Mouse (Mus musculus) limb, embryonic 10.5 days (tissue): ENCODE measurements at regions not wholly inside any gene's neighbourhood (a gene's known extent, or its start where the extent isn't known, plus 50 kb on each side); places are given as distances from the start of the nearest gene placed in this dataset.

Experiments used
- DNase-seq: peaks from one replicate; pipeline ENCODE4 v3.0.0-alpha.2; 2017; ENCODE audit warnings: low spot score
- H3K27ac ChIP-seq: fragments of 300-500 bp; sonication (generic); 2 replicates; pipeline ENCODE4 v1.5.1; 2016; ENCODE audit warnings: mild to moderate bottlenecking
- H3K27me3 ChIP-seq: fragments of 300-500 bp; sonication (generic); 2 replicates; pipeline ENCODE4 v1.6.1; 2016; ENCODE audit warnings: low read depth, mild to moderate bottlenecking; ENCODE audit not compliant: poor library complexity, severe bottlenecking
- H3K36me3 ChIP-seq: fragments of 300-500 bp; sonication (generic); 2 replicates; pipeline ENCODE4 v1.6.1; 2016; ENCODE audit warnings: mild to moderate bottlenecking, moderate library complexity
- H3K4me1 ChIP-seq: fragments of 300-500 bp; sonication (generic); 2 replicates; pipeline ENCODE4 v1.6.1; 2016
- H3K4me3 ChIP-seq: fragments of 300-500 bp; sonication (generic); 2 replicates; pipeline ENCODE4 v1.5.1; 2016; ENCODE audit warnings: mild to moderate bottlenecking, moderate library complexity
- H3K9me3 ChIP-seq: fragments of 300-500 bp; sonication (generic); replicated peaks from 2 replicates; pipeline ENCODE4 v1.6.1; 2016; ENCODE audit warnings: mild to moderate bottlenecking
- WGBS: fragments of 180-500 bp; shearing (Covaris S2); methylation state at CpG from one replicate; pipeline ENCODE4 v1.1.7; 2016; 5-methylcytosine and 5-hydroxymethylcytosine counted together

- no peaks in the 10 kb centered on the region for H3K9me3 ChIP-seq
- no peak overlapping the region for H3K27ac ChIP-seq
- no peaks in the 10 kb centered on the region for H3K27me3 ChIP-seq
- no peak for DNase-seq
- H3K4me1 ChIP-seq, result peaks cover 14% of the 10 kb centered on the region
- no peak overlapping the region for H3K4me3 ChIP-seq
- H3K36me3 ChIP-seq, result no peaks in the 10 kb centered on the region
- WGBS, result 63% methylated on average over 12 of the region's 12 CpGs
Observed at GRCm38 (mm10) chr7:64053766-64054165, 99.9 kb upstream of the Trpm1 start.

GRCm38 (mm10) chr7:64052400-64052799 lies 101.2 kb upstream of the Trpm1 start:
- Histone ChIP-seq H3K27ac (no peak overlapping the region), H3K4me1 (peaks cover 14% of the 10 kb centered on the region), H3K36me3 (no peaks in the 10 kb centered on the region), H3K4me3 (no peak overlapping the region), H3K27me3 (no peaks in the 10 kb centered on the region), H3K9me3 (no peaks in the 10 kb centered on the region)
- 85% methylated on average over 9 of the region's 9 CpGs for WGBS
- no peak for DNase-seq

GRCm38 (mm10) chr7:64050826-64051401 lies 102.7 kb upstream of the Trpm1 start:
- Histone ChIP-seq H3K4me3 (no peak overlapping the region), H3K4me1 (peaks cover 14% of the 10 kb centered on the region), H3K27ac (no peak overlapping the region), H3K36me3 (no peaks in the 10 kb centered on the region), H3K27me3 (no peaks in the 10 kb centered on the region), H3K9me3 (no peaks in the 10 kb centered on the region)
- DNase-seq, result no peak
- WGBS, result 89% methylated on average over 3 of the region's 3 CpGs

GRCm38 (mm10) chr7:64050246-64050645 lies 103.4 kb upstream of the Trpm1 start:
- Histone ChIP-seq H3K4me3 (no peak overlapping the region), H3K27ac (no peak overlapping the region), H3K9me3 (no peaks in the 10 kb centered on the region), H3K27me3 (no peaks in the 10 kb centered on the region), H3K36me3 (no peaks in the 10 kb centered on the region), H3K4me1 (peaks cover 14% of the 10 kb centered on the region)
- no peak for DNase-seq
- WGBS, result 89% methylated on average over 5 of the region's 5 CpGs

GRCm38 (mm10) chr7:64049183-64049965 lies 104.3 kb upstream of the Trpm1 start:
- no peak for DNase-seq
- H3K36me3 ChIP-seq, result no peaks in the 10 kb centered on the region
- no peaks in the 10 kb centered on the region for H3K27me3 ChIP-seq
- no peaks in the 10 kb centered on the region for H3K9me3 ChIP-seq
- 74% methylated on average over 11 of the region's 11 CpGs for WGBS
- H3K4me3 ChIP-seq, result peak overlapping the region; percentile 59
- H3K27ac ChIP-seq, result peak overlapping the region; percentile 89
- peaks cover 14% of the 10 kb centered on the region for H3K4me1 ChIP-seq

GRCm38 (mm10) chr7:64048452-64049182 lies 105.0 kb upstream of the Trpm1 start:
- Histone ChIP-seq H3K27ac (peak overlapping the region; percentile 89), H3K9me3 (no peaks in the 10 kb centered on the region), H3K27me3 (no peaks in the 10 kb centered on the region), H3K36me3 (no peaks in the 10 kb centered on the region), H3K4me1 (peaks cover 14% of the 10 kb centered on the region), H3K4me3 (peak overlapping the region; percentile 59)
- 5% methylated on average over 21 of the region's 21 CpGs for WGBS
- DNase-seq, result peak; percentile 89

- Histone ChIP-seq H3K9me3 (no peaks in the 10 kb centered on the region), H3K4me1 (peaks cover 16% of the 10 kb centered on the region), H3K4me3 (peak overlapping the region; percentile 59), H3K36me3 (no peaks in the 10 kb centered on the region), H3K27ac (peak overlapping the region; percentile 89), H3K27me3 (no peaks in the 10 kb centered on the region)
- DNase-seq, result no peak
- 82% methylated on average over 4 of the region's 4 CpGs for WGBS
Observed at GRCm38 (mm10) chr7:64047831-64048230, 105.8 kb upstream of the Trpm1 start.

GRCm38 (mm10) chr7:64045292-64045691 lies 106.6 kb upstream of the Klf13 start:
- Histone ChIP-seq H3K27ac (no peak overlapping the region), H3K36me3 (no peaks in the 10 kb centered on the region)
- 88% methylated on average over 3 of the region's 3 CpGs for WGBS

GRCm38 (mm10) chr7:64042978-64043377 lies 104.3 kb upstream of the Klf13 start:
- Histone ChIP-seq H3K27ac (no peak overlapping the region), H3K4me1 (peaks cover 6% of the 10 kb centered on the region), H3K27me3 (no peaks in the 10 kb centered on the region), H3K9me3 (0 out of 2 replicates have a peak, but pooled peaks cover 3% of the 10 kb centered on the region), H3K36me3 (no peaks in the 10 kb centered on the region), H3K4me3 (no peak overlapping the region)
- WGBS, result 64% methylated on average over 2 of the region's 2 CpGs
- DNase-seq, result no peak

More at GRCm38 (mm10) chr7:64045292-64045691, 106.6 kb upstream of the Klf13 start:
- no peaks in the 10 kb centered on the region for H3K27me3 ChIP-seq
- no peak for DNase-seq
- 0 out of 2 replicates have a peak, but pooled peaks cover 3% of the 10 kb centered on the region for H3K9me3 ChIP-seq
- H3K4me1 ChIP-seq, result peaks cover 18% of the 10 kb centered on the region
- H3K4me3 ChIP-seq, result no peak overlapping the region

- no peaks in the 10 kb centered on the region for H3K27me3 ChIP-seq
- 0 out of 2 replicates have a peak, but pooled peaks cover 3% of the 10 kb centered on the region for H3K9me3 ChIP-seq
- H3K4me3 ChIP-seq, result no peak overlapping the region
- no peak overlapping the region for H3K27ac ChIP-seq
- WGBS, result 95% methylated on average over 7 of the region's 7 CpGs
- no peaks in the 10 kb centered on the region for H3K36me3 ChIP-seq
- H3K4me1 ChIP-seq, result peaks cover 4% of the 10 kb centered on the region; the same call in 1 of the 2 replicates
- no peak for DNase-seq
Observed at GRCm38 (mm10) chr7:64041303-64041702, 102.6 kb upstream of the Klf13 start.

- no peak overlapping the region for H3K4me3 ChIP-seq
- H3K4me1 ChIP-seq, result peaks cover 4% of the 10 kb centered on the region; the same call in 1 of the 2 replicates
- no peaks in the 10 kb centered on the region for H3K27me3 ChIP-seq
- no peak overlapping the region for H3K27ac ChIP-seq
- WGBS, result 91% methylated on average over 7 of the region's 7 CpGs
- no peaks in the 10 kb centered on the region for H3K36me3 ChIP-seq
- no peak for DNase-seq
- H3K9me3 ChIP-seq, result 0 out of 2 replicates have a peak, but pooled peaks cover 3% of the 10 kb centered on the region
Observed at GRCm38 (mm10) chr7:64040026-64040737, 101.5 kb upstream of the Klf13 start.

GRCm38 (mm10) chr7:64037701-64038231 lies 99.1 kb upstream of the Klf13 start:
- Histone ChIP-seq H3K9me3 (0 out of 2 replicates have a peak, but pooled peaks cover 3% of the 10 kb centered on the region), H3K27me3 (no peaks in the 10 kb centered on the region), H3K4me1 (peaks cover 9% of the 10 kb centered on the region), H3K27ac (no peak overlapping the region), H3K4me3 (no peak overlapping the region), H3K36me3 (no peaks in the 10 kb centered on the region)
- DNase-seq, result no peak
- 88% methylated on average over 8 of the region's 8 CpGs for WGBS
